Mouse (Mus musculus) ES-E14 (cell line): Measurements from ENCODE around the gene Ipo9.

Experiments
- CHD2 ChIP-seq: IDR thresholded peaks from 2 replicates; pipeline ENCODE4 v1.6.1; 2014; ENCODE audit warnings: mild to moderate bottlenecking, low read depth, low read length, inconsistent platforms
- HCFC1 ChIP-seq: IDR thresholded peaks from 2 replicates; pipeline ENCODE4 v1.6.1; 2012; ENCODE audit warnings: low read length, inconsistent platforms, borderline replicate concordance; ENCODE audit not compliant: insufficient read depth
- ZC3H11A ChIP-seq: IDR thresholded peaks from 2 replicates; pipeline ENCODE4 v1.6.1; 2012; ENCODE audit warnings: low read depth, mild to moderate bottlenecking, inconsistent platforms, low read length, borderline replicate concordance
- ZNF384 ChIP-seq: IDR thresholded peaks from 2 replicates; pipeline ENCODE4 v1.6.1; 2012; ENCODE audit warnings: low read depth, low read length, inconsistent platforms

- TF ChIP-seq HCFC1 (no peak), CHD2 (no peak), ZNF384 (no peak), ZC3H11A (no peak)
These were observed 2.9 kb downstream of the Ipo9 start for GRCm38 (mm10) chr1:135427390-135427789.
